Mouse (Mus musculus): Measurements from ENCODE around the gene Chrna9. TPM values are rescaled to one million over a fixed set of nuclear protein-coding genes. Genes with fewer than 3 reads are reported as not detected.

The Chrna9 gene
- polyA plus RNA-seq, 1 experiment from 2014 or later: not detected

- ATAC-seq (ENCODE audit: low FRiP score): no peak
- Histone ChIP-seq H3K27me3 (no peaks in the 10 kb centered on the region), H3K9me3 (no peaks in the 10 kb centered on the region), H3K9ac (no peak overlapping the region), H3K36me3 (replicated peaks) (no peaks in the 10 kb centered on the region), H3K27ac (no peak overlapping the region), H3K4me3 (replicated peaks) (no peak overlapping the region), H3K4me2 (no peak overlapping the region), H3K4me1 (peaks cover 13% of the 10 kb centered on the region)
- WGBS: 89% methylated on average over 12 of the region's 12 CpGs
Measured at GRCm38 (mm10) chr5:65920701-65921426, 13.9 kb upstream of the Chrna9 start.

- H3K4me1 ChIP-seq: peaks cover 13% of the 10 kb centered on the region
- H3K4me3 ChIP-seq (replicated peaks): no peak overlapping the region
- WGBS: 83% methylated on average over 9 of the region's 9 CpGs
- H3K4me2 ChIP-seq: no peak overlapping the region
- H3K36me3 ChIP-seq (replicated peaks): no peaks in the 10 kb centered on the region
- no peaks in the 10 kb centered on the region for H3K27me3 ChIP-seq
- H3K9ac ChIP-seq: no peak overlapping the region
- H3K9me3 ChIP-seq: no peaks in the 10 kb centered on the region
- no peak for ATAC-seq (ENCODE audit: low FRiP score)
- no peak overlapping the region for H3K27ac ChIP-seq
Measured at GRCm38 (mm10) chr5:65921477-65922138, 13.1 kb upstream of the Chrna9 start.

- no peaks in the 10 kb centered on the region for H3K36me3 ChIP-seq (replicated peaks)
- H3K4me3 ChIP-seq (replicated peaks): no peak overlapping the region
- H3K27ac ChIP-seq: no peak overlapping the region
- no peaks in the 10 kb centered on the region for H3K9me3 ChIP-seq
- no peaks in the 10 kb centered on the region for H3K4me1 ChIP-seq
- H3K27me3 ChIP-seq: no peaks in the 10 kb centered on the region
- 78% methylated on average over 6 of the region's 6 CpGs for WGBS
- ATAC-seq (ENCODE audit: low FRiP score): no peak
- no peak overlapping the region for H3K4me2 ChIP-seq
- no peak overlapping the region for H3K9ac ChIP-seq
Measured at GRCm38 (mm10) chr5:65926666-65927065, 8.1 kb upstream of the Chrna9 start.

GRCm38 (mm10) chr5:65929162-65929561 is 5.6 kb upstream of the Chrna9 start:
- H3K27me3 ChIP-seq: no peaks in the 10 kb centered on the region
- H3K27ac ChIP-seq: no peak overlapping the region
- ATAC-seq (ENCODE audit: low FRiP score): no peak
- H3K9ac ChIP-seq: no peak overlapping the region
- H3K36me3 ChIP-seq (replicated peaks): no peaks in the 10 kb centered on the region
- no peaks in the 10 kb centered on the region for H3K9me3 ChIP-seq
- WGBS: 89% methylated on average over 7 of the region's 7 CpGs
- no peak overlapping the region for H3K4me2 ChIP-seq
- H3K4me1 ChIP-seq: no peaks in the 10 kb centered on the region
- no peak overlapping the region for H3K4me3 ChIP-seq (replicated peaks)

GRCm38 (mm10) chr5:65930171-65930570 is 4.5 kb upstream of the Chrna9 start:
- ATAC-seq (ENCODE audit: low FRiP score): no peak

GRCm38 (mm10) chr5:65933258-65933657 is 1.5 kb upstream of the Chrna9 start:
- Histone ChIP-seq H3K4me2 (no peak overlapping the region), H3K4me3 (replicated peaks) (no peak overlapping the region)
- no peak for ATAC-seq (ENCODE audit: low FRiP score)

More at GRCm38 (mm10) chr5:65930171-65930570, 4.5 kb upstream of the Chrna9 start:
- 80% methylated on average over 4 of the region's 4 CpGs for WGBS
- Histone ChIP-seq H3K27me3 (no peaks in the 10 kb centered on the region), H3K4me2 (no peak overlapping the region), H3K9me3 (no peaks in the 10 kb centered on the region), H3K4me1 (no peaks in the 10 kb centered on the region), H3K9ac (no peak overlapping the region), H3K4me3 (replicated peaks) (no peak overlapping the region), H3K27ac (no peak overlapping the region), H3K36me3 (replicated peaks) (no peaks in the 10 kb centered on the region)

GRCm38 (mm10) chr5:65933764-65934163 is 957 bp upstream of the Chrna9 start:
- WGBS: 93% methylated on average over 2 of the region's 2 CpGs
- no peaks in the 10 kb centered on the region for H3K27me3 ChIP-seq
- H3K9me3 ChIP-seq: no peaks in the 10 kb centered on the region
- ATAC-seq (ENCODE audit: low FRiP score): no peak
- H3K27ac ChIP-seq: no peak overlapping the region
- no peak overlapping the region for H3K9ac ChIP-seq
- no peak overlapping the region for H3K4me3 ChIP-seq (replicated peaks)
- H3K36me3 ChIP-seq (replicated peaks): no peaks in the 10 kb centered on the region
- H3K4me1 ChIP-seq: no peaks in the 10 kb centered on the region
- H3K4me2 ChIP-seq: no peak overlapping the region

More at GRCm38 (mm10) chr5:65933258-65933657, 1.5 kb upstream of the Chrna9 start:
- Histone ChIP-seq H3K4me1 (no peaks in the 10 kb centered on the region), H3K27me3 (no peaks in the 10 kb centered on the region), H3K9ac (no peak overlapping the region), H3K27ac (no peak overlapping the region), H3K36me3 (replicated peaks) (no peaks in the 10 kb centered on the region), H3K9me3 (no peaks in the 10 kb centered on the region)
- WGBS: 83% methylated on average over 4 of the region's 4 CpGs

GRCm38 (mm10) chr5:65937011-65937726 is 2.4 kb downstream of the Chrna9 start:
- Histone ChIP-seq H3K27ac (no peak overlapping the region), H3K9me3 (no peaks in the 10 kb centered on the region), H3K36me3 (replicated peaks) (no peaks in the 10 kb centered on the region), H3K27me3 (no peaks in the 10 kb centered on the region), H3K9ac (no peak overlapping the region), H3K4me2 (no peak overlapping the region), H3K4me1 (no peaks in the 10 kb centered on the region), H3K4me3 (replicated peaks) (no peak overlapping the region)
- no peak for ATAC-seq (ENCODE audit: low FRiP score)
- WGBS: 80% methylated on average over 11 of the region's 11 CpGs

- Histone ChIP-seq H3K4me2 (no peak overlapping the region), H3K9me3 (no peaks in the 10 kb centered on the region), H3K27me3 (no peaks in the 10 kb centered on the region), H3K9ac (no peak overlapping the region), H3K36me3 (replicated peaks) (no peaks in the 10 kb centered on the region), H3K27ac (no peak overlapping the region), H3K4me3 (replicated peaks) (no peak overlapping the region), H3K4me1 (no peaks in the 10 kb centered on the region)
- 62% methylated on average over 9 of the region's 9 CpGs for WGBS
- ATAC-seq (ENCODE audit: low FRiP score): peak; percentile 60; the same call in 1 of the 2 replicates
Measured at GRCm38 (mm10) chr5:65937998-65938715, 3.4 kb downstream of the Chrna9 start.

GRCm38 (mm10) chr5:65941145-65941544 is 6.4 kb downstream of the Chrna9 start:
- no peak for ATAC-seq (ENCODE audit: low FRiP score)
- no peak overlapping the region for H3K9ac ChIP-seq
- WGBS: 80% methylated on average over 4 of the region's 4 CpGs
- no peak overlapping the region for H3K4me3 ChIP-seq (replicated peaks)
- H3K4me2 ChIP-seq: no peak overlapping the region
- H3K4me1 ChIP-seq: no peaks in the 10 kb centered on the region
- H3K27ac ChIP-seq: no peak overlapping the region
- H3K36me3 ChIP-seq (replicated peaks): no peaks in the 10 kb centered on the region
- H3K27me3 ChIP-seq: no peaks in the 10 kb centered on the region
- H3K9me3 ChIP-seq: no peaks in the 10 kb centered on the region

GRCm38 (mm10) chr5:65949822-65950221 is 15.1 kb downstream of the Chrna9 start:
- WGBS: 24% methylated on average over 3 of the region's 3 CpGs
- no peak for ATAC-seq (ENCODE audit: low FRiP score)
- H3K27ac ChIP-seq: peak overlapping the region; percentile 97
- H3K4me3 ChIP-seq (replicated peaks): no peak overlapping the region
- H3K4me2 ChIP-seq: no peak overlapping the region
- H3K9me3 ChIP-seq: no peaks in the 10 kb centered on the region
- no peaks in the 10 kb centered on the region for H3K27me3 ChIP-seq
- no peak overlapping the region for H3K9ac ChIP-seq
- no peaks in the 10 kb centered on the region for H3K36me3 ChIP-seq (replicated peaks)
- H3K4me1 ChIP-seq: peaks cover 19% of the 10 kb centered on the region

- H3K4me2 ChIP-seq: peak overlapping the region; percentile 47
- H3K4me3 ChIP-seq (replicated peaks): no peak overlapping the region
- H3K27me3 ChIP-seq: no peaks in the 10 kb centered on the region
- H3K27ac ChIP-seq: peak overlapping the region; percentile 97
- ATAC-seq (ENCODE audit: low FRiP score): peak; percentile 89
- H3K9ac ChIP-seq: peak overlapping the region; percentile 42; the same call in 1 of the 2 replicates
- peaks cover 23% of the 10 kb centered on the region for H3K4me1 ChIP-seq
- H3K9me3 ChIP-seq: no peaks in the 10 kb centered on the region
- no peaks in the 10 kb centered on the region for H3K36me3 ChIP-seq (replicated peaks)
- WGBS: 7% methylated on average over 6 of the region's 6 CpGs
Measured at GRCm38 (mm10) chr5:65950236-65950635, 15.5 kb downstream of the Chrna9 start.

Measured in forebrain, embryonic 12.5 days (tissue).